Mouse (Mus musculus) neutrophil, adult 59 days (primary cell): ENCODE results near the gene Slc22a26. TPM values are rescaled to one million over a fixed set of nuclear protein-coding genes. Genes with fewer than 3 reads are reported as not detected.

Experiments used
- total RNA-seq, 2 experiments: library from RNA; stranded (reverse); gene quantifications; 1 replicate in 1 of 2; 2 replicates in 1 of 2; pipeline ENCODE4 v1.2.4; 2023

The Slc22a26 gene
- total RNA-seq = not detected

GRCm38 (mm10) chr19:7802571-7802970, at the start of gene Slc22a26:
Gene Slc22a26, minus strand, starts transcription at chr19:7802667.

Other genes with a start within 250 kb of the Slc22a26 start
- gene Pla2g16, start 245.2 kb downstream of the Slc22a26 start, total RNA-seq = 1 to 10 TPM; 3.6 to 7.2 TPM
- not detected for gene Lgals12, start 195.5 kb downstream of the Slc22a26 start, total RNA-seq
- gene Hrasls5, start 190.1 kb downstream of the Slc22a26 start, total RNA-seq = not detected
- gene Slc22a19, start 91.4 kb downstream of the Slc22a26 start, total RNA-seq = not detected
- not detected for gene Slc22a27, start 163.4 kb upstream of the Slc22a26 start, total RNA-seq